Mouse (Mus musculus): Measurements from ENCODE around the gene Gldn. TPM values are rescaled to one million over a fixed set of nuclear protein-coding genes. Genes with fewer than 3 reads are reported as not detected.

Gene Gldn
- polyA plus RNA-seq (2012; rRNA removed; ENCODE audit: low replicate concordance): 0.30 and 1.3 TPM in 2 replicates

GRCm38 (mm10) chr9:54286331-54286987, at the start of gene Gldn:
Gene Gldn, plus strand, starts transcription at chr9:54286486.

GRCm38 (mm10) chr9:54268010-54268409, 18.3 kb upstream of the Gldn start, which contains the start of gene Cyp19a1:
Gene Cyp19a1, minus strand, starts transcription at chr9:54268110.

Other genes with a start within 250 kb of the Gldn start
- gene Tnfaip8l3, start 218.1 kb upstream of the Gldn start, polyA plus RNA-seq (2012; rRNA removed; ENCODE audit: low replicate concordance): 0.16 and 0.32 TPM in 2 replicates
- not detected in 2 replicates for gene Cyp19a1, start 18.4 kb upstream of the Gldn start, polyA plus RNA-seq (2012; rRNA removed; ENCODE audit: low replicate concordance)
- 1.4 and 4.6 TPM in 2 replicates for gene Dmxl2, start 215.1 kb downstream of the Gldn start, polyA plus RNA-seq (2012; rRNA removed; ENCODE audit: low replicate concordance)